Mouse (Mus musculus) thymus, adult 2 months (tissue): Measurements from ENCODE around the gene Bahcc1.

Experiments used
- CTCF ChIP-seq: fragments of 200-500 bp; IDR thresholded peaks from 2 replicates; pipeline ENCODE4 v1.5.1; 2012; ENCODE audit warnings: mild to moderate bottlenecking, control low read depth, low read length, moderate library complexity, borderline replicate concordance; ENCODE audit not compliant: control insufficient read depth, poor library complexity, insufficient read depth; ENCODE audit errors: extremely low read depth
- POLR2A ChIP-seq: fragments of 200-500 bp; IDR thresholded peaks from 2 replicates; pipeline ENCODE4 v1.6.1; 2012; ENCODE audit warnings: mild to moderate bottlenecking, low read length, control low read depth, moderate library complexity; ENCODE audit not compliant: control insufficient read depth, poor library complexity, insufficient read depth; ENCODE audit errors: extremely low read depth

DNA sequence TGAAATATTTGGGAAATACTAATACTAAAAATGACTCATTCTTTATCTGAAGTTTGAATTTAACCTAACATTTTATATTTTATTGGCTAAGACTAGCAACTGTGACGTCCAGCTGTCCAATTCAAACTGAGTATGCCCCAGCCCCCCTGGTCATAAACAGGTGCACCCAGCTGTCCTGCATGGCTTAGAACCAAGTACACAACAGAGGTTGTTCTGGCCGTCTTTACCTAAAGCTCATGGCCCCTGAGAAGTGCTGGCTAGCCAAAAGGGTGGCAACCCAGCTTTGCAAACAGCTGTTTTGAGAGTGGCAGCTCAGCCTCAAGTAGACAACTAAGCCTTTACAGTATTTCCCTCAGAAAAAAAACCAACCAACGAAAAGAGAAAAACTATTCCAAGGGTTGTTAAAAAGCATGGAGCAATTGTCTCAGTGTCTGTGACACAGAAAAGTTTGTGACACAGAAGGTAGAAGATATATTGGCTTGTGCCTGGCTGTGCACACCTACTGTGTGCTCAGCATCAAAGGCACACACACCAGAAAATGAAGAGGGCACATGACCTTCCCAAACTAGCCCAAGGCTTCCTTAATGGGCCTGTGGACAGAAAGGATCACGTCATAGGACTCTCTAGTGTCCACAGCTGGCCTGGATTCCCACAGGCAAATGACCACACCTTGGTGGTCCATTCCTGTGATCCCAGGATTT, 65.8 kb downstream of the Bahcc1 start:
- TF ChIP-seq POLR2A (no peak), CTCF (no peak)
